Mouse (Mus musculus) forebrain, embryonic 15.5 days (tissue): ENCODE data around the gene Cpa2. TPM values are rescaled to one million over a fixed set of nuclear protein-coding genes. Genes with fewer than 3 reads are reported as not detected.

Source experiments
- ATAC-seq: fragments of 200-750 bp; cut with Nextera tagmentation; replicated peaks from 2 replicates; pipeline ENCODE4 v1.8.0; 2017; ENCODE audit warnings: mild to moderate bottlenecking, moderate TSS enrichment, moderate library complexity
- H3K27ac ChIP-seq: fragments of 300-500 bp; sonication (generic); replicated peaks from 2 replicates; pipeline ENCODE4 v1.5.1; 2015; ENCODE audit warnings: mild to moderate bottlenecking, inconsistent platforms
- H3K27me3 ChIP-seq: fragments of 300-500 bp; sonication (generic); 2 replicates; pipeline ENCODE4 v1.6.1; 2015; ENCODE audit warnings: inconsistent platforms
- H3K36me3 ChIP-seq: fragments of 300-500 bp; sonication (generic); 2 replicates; pipeline ENCODE4 v1.6.1; 2015; ENCODE audit warnings: mild to moderate bottlenecking, inconsistent platforms
- H3K4me1 ChIP-seq: fragments of 300-500 bp; sonication (generic); 2 replicates; pipeline ENCODE4 v1.6.1; 2015; ENCODE audit warnings: inconsistent platforms
- H3K4me2 ChIP-seq: fragments of 300-500 bp; sonication (generic); replicated peaks from 2 replicates; pipeline ENCODE4 v1.6.1; 2015; ENCODE audit warnings: mild to moderate bottlenecking, inconsistent platforms
- H3K4me3 ChIP-seq: fragments of 300-500 bp; sonication (generic); 2 replicates; pipeline ENCODE4 v1.5.1; 2015; ENCODE audit warnings: mild to moderate bottlenecking, inconsistent platforms
- H3K9ac ChIP-seq: fragments of 300-500 bp; sonication (generic); replicated peaks from 2 replicates; pipeline ENCODE4 v1.6.1; 2015; ENCODE audit warnings: mild to moderate bottlenecking, inconsistent platforms
- H3K9me3 ChIP-seq: fragments of 300-500 bp; sonication (generic); 2 replicates; pipeline ENCODE4 v1.6.1; 2016; ENCODE audit warnings: inconsistent platforms
- WGBS: fragments of 180-500 bp; shearing (Covaris S2); methylation state at CpG from one replicate; pipeline ENCODE4 v1.1.7; 2015; ENCODE audit warnings: mixed read lengths; 5-methylcytosine and 5-hydroxymethylcytosine counted together
- polyA plus RNA-seq: library from polyadenylated mRNA; unstranded; fragments of >200 nt; fragmentation: Nextera tagmentation; extraction: Ambion mirVana; gene quantifications from 2 replicates; pipeline ENCODE4 v1.2.1, GENCODE M21; 2015

Cpa2 gene
- polyA plus RNA-seq, 1 experiment from 2014 or later = 5.3 TPM

DNA sequence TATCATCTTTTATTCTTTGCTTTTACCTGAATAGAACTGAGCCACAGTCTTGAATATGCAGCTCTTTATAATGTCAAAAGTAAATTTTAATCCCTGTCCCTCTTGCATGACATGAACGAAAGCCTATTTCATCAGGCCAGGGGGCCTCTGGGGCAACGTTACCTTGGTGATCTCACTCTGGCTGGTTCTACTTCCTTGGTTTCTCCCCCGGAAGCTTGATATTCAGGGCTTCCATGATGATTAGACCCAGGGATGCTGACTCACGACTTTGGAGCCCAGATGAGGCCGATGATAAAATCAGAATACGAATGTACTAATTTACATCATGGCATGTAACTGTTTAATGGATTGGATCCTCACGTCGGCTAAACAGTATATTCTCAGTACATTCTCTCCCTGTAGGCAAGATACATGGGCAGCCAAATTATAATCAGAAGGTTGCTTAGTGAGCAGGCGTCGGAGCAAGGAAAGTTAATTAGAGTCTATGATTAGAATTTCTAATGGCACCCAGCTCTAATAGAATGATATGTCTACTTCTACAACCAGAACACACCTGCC lies 51.1 kb downstream of the Cpa2 start:
- no peak overlapping the region for H3K9ac ChIP-seq
- no peaks in the 10 kb centered on the region for H3K36me3 ChIP-seq
- no peaks in the 10 kb centered on the region for H3K27me3 ChIP-seq
- H3K9me3 ChIP-seq = no peaks in the 10 kb centered on the region
- H3K4me1 ChIP-seq = no peaks in the 10 kb centered on the region
- H3K4me2 ChIP-seq = no peak overlapping the region
- no peak overlapping the region for H3K27ac ChIP-seq
- no peak overlapping the region for H3K4me3 ChIP-seq
- ATAC-seq = no peak
- WGBS = 65% methylated on average over 10 of the region's 10 CpGs

DNA sequence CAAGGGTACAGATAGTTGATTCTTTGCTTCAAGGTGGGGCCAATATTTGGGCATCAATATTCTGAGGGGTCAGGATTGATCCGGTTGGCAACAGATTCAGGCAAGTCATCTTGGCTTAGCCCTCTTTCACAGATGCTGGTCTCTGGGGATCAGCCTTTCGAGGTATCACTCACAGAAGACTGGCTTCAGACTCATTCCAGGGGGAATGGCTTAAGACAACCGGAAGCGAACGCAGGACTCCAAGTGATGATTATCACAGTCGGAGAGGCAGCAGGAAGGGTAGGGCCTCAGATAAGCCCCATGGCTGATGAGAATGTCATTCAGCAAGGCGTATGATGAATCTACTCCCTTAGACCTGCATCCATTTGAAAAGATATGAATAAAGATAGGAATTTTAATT lies 53.0 kb downstream of the Cpa2 start:
- WGBS = 94% methylated on average over 7 of the region's 7 CpGs
- Histone ChIP-seq H3K27ac (no peak overlapping the region), H3K4me1 (no peaks in the 10 kb centered on the region), H3K27me3 (no peaks in the 10 kb centered on the region), H3K9ac (no peak overlapping the region), H3K9me3 (no peaks in the 10 kb centered on the region), H3K4me3 (no peak overlapping the region), H3K4me2 (no peak overlapping the region), H3K36me3 (no peaks in the 10 kb centered on the region)
- ATAC-seq = no peak

DNA sequence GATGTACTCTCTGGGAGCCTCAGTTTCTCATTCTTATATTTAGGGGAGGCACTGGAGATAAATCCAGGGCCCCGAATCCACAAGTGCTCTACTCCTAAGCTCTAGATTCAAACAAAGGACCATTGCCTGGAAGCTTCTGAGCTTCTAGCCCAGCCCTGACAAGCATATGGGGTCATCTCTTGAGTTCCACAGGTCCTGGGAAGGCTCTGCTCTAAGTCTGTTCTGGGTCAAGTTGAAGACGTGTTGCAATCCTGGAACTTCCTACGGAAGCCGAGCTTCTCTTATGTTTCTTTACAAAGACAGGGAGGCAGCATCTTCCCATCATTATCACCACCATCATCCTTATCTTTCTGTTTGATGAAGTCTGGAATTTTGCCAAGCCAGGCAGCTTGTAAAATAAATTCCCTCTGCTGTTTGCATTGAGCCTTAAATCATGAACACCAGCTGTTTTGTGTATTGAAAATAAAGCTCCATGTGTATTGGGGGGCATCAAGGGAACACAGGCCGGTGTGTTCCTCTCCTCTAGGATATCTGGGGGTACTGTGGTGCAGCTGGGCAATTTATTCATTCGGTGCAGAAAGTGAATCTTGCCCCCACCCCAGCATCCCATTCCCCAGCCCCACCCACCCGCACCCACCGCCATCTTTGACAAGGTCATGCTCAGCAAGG lies 55.0 kb downstream of the Cpa2 start:
- Histone ChIP-seq H3K9me3 (no peaks in the 10 kb centered on the region), H3K4me3 (no peak overlapping the region), H3K9ac (no peak overlapping the region), H3K27ac (no peak overlapping the region), H3K4me2 (no peak overlapping the region), H3K36me3 (no peaks in the 10 kb centered on the region), H3K4me1 (no peaks in the 10 kb centered on the region), H3K27me3 (no peaks in the 10 kb centered on the region)
- ATAC-seq = no peak
- 75% methylated on average over 8 of the region's 8 CpGs for WGBS

DNA sequence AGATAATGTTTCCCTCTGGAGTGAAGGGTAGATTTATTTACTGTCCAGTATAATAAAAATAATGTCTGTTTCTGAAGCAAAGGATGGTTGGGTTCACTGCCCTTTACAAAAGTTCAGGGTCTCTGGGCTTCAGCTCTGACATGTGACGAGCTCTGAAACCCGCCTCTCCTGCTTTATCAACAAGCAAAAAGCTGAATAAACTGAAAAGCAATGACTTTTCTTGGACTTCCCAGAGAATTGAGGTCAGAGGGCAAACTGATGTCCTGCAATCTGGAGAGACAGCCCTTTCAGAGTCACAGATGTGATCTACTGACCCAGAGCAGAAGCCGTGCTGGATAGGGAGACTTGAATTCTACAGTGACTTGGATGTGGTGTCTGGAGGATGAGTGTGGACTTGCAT lies 58.7 kb downstream of the Cpa2 start:
- H3K27me3 ChIP-seq = no peaks in the 10 kb centered on the region

DNA sequence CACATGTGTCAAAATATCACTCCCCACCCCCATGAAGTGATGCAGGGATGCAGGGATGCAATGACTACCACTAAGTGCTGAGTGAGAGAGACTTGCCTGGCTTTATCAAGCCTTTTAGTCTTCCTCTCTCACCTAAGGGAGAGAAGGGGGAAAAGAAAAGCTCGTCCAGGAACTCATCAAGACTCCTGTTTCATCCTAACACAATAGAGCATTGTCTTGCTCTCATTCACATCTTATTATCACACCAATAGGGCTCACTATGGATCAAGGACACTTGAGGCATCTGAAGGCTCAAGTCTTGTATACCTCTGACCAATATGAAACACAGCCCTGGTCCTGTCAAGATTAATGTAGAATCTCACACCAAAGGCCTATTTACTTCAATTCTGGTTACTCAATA lies 59.6 kb downstream of the Cpa2 start:
- no peak overlapping the region for H3K4me2 ChIP-seq
- no peaks in the 10 kb centered on the region for H3K4me1 ChIP-seq
- WGBS = 56% methylated on average over 1 of the region's 1 CpGs
- ATAC-seq = no peak
- no peak overlapping the region for H3K27ac ChIP-seq
- no peaks in the 10 kb centered on the region for H3K27me3 ChIP-seq
- H3K9ac ChIP-seq = no peak overlapping the region
- H3K36me3 ChIP-seq = no peaks in the 10 kb centered on the region
- H3K9me3 ChIP-seq = no peaks in the 10 kb centered on the region
- H3K4me3 ChIP-seq = no peak overlapping the region

More for the DNA sequence above, 58.7 kb downstream of the Cpa2 start:
- no peak overlapping the region for H3K4me3 ChIP-seq
- H3K4me1 ChIP-seq = no peaks in the 10 kb centered on the region
- no peak overlapping the region for H3K9ac ChIP-seq
- 88% methylated on average over 3 of the region's 3 CpGs for WGBS
- no peaks in the 10 kb centered on the region for H3K36me3 ChIP-seq
- no peaks in the 10 kb centered on the region for H3K9me3 ChIP-seq
- no peak for ATAC-seq
- H3K4me2 ChIP-seq = no peak overlapping the region
- no peak overlapping the region for H3K27ac ChIP-seq

DNA sequence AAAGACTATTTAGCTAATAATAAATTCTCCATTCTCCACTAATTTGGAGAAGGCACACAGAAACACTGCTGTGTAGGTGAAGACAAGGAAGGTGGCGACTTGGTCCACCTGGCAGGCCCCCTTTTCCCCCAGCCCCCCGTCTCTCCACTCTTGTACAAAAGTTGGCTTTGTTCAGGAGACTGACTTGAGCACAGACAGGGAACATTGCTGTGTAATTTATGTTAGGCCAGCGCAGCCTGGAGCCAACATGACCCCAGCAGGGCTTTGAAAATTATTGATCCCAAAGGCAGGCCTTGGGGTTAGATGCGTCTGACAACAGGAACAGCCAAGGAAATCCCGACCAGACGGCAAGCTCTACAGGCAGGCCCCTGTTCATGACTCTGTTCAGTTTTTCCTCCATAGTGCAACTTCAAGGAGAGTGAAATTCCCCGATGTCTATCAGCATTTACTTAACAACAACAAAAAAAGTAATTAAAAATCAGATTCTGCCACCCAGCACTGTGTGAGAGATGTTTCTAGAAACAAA lies 63.0 kb downstream of the Cpa2 start:
- ATAC-seq = no peak
- Histone ChIP-seq H3K9ac (no peak overlapping the region), H3K27ac (no peak overlapping the region), H3K36me3 (no peaks in the 10 kb centered on the region), H3K4me3 (no peak overlapping the region), H3K4me2 (no peak overlapping the region), H3K4me1 (no peaks in the 10 kb centered on the region), H3K9me3 (no peaks in the 10 kb centered on the region), H3K27me3 (no peaks in the 10 kb centered on the region)
- WGBS = 76% methylated on average over 7 of the region's 7 CpGs

DNA sequence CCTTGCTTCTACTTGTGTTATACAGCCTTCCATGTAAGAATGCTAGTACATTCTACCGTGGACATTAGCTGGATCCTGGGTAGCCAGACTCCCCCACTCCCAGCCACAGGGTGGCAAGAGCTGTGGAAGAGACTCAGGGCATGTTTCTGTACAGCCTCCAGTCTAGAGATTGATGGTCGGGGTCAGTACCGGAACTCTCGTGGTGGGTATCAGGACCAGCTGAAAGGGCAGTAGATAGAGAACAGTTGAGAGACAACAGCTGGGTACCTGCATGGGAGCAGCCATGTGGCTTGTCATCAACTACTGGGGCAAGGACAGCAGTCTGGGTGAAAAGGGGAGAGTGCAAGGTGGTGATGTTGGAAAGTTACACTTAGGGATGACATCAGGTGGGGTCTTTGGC lies 63.7 kb downstream of the Cpa2 start:
- H3K36me3 ChIP-seq = no peaks in the 10 kb centered on the region
- no peak overlapping the region for H3K4me2 ChIP-seq
- no peak overlapping the region for H3K9ac ChIP-seq
- no peaks in the 10 kb centered on the region for H3K9me3 ChIP-seq
- no peak overlapping the region for H3K4me3 ChIP-seq
- no peak for ATAC-seq
- no peaks in the 10 kb centered on the region for H3K27me3 ChIP-seq
- H3K27ac ChIP-seq = no peak overlapping the region
- H3K4me1 ChIP-seq = no peaks in the 10 kb centered on the region
- WGBS = 90% methylated on average over 4 of the region's 4 CpGs

DNA sequence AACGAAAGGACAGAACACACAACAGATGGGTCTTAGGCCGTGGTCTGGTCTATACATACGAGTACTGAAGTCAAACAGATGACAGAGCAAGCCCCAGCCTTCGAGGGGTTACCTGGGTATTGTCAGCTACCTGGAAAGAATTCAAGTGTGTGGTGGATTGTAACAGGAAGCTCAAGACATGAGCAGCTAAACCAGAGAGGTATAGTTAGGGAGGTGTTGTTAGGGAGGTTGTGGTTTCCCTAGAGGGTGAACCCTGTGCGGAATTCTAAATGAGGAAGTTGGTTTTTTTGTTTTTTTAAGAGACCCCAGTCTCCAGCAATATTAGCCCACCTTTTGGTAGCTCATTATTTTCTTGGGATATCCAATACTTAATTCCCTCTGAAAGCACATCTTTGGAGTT lies 64.3 kb downstream of the Cpa2 start:
- WGBS = 88% methylated on average over 5 of the region's 5 CpGs
- no peak overlapping the region for H3K4me2 ChIP-seq
- H3K27me3 ChIP-seq = no peaks in the 10 kb centered on the region
- H3K9me3 ChIP-seq = no peaks in the 10 kb centered on the region
- H3K36me3 ChIP-seq = no peaks in the 10 kb centered on the region
- no peak overlapping the region for H3K9ac ChIP-seq
- no peak for ATAC-seq
- H3K4me3 ChIP-seq = no peak overlapping the region
- H3K4me1 ChIP-seq = 0 out of 2 replicates have a peak, but pooled peaks cover 2% of the 10 kb centered on the region
- no peak overlapping the region for H3K27ac ChIP-seq

DNA sequence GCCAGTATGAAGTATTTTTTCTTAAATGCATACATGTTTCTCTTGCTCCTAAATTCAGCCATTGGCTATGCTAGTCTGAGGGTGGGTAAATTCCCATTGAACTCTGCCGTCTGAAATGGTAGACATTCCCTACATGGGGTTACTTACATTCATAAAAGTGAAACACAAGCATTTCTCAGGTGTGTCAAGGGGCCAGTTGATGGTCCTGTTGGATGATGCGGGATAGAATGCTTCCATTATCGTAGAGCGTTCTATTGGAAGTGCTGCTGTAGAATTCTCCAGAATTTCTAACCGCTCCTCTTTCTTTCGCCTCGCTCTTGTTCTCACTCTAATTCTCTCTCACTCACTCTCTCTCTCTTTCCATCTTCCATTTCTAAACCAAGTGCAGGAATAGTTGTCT lies 69.3 kb downstream of the Cpa2 start, which contains the start of gene Cpa5:
TSS of gene Cpa5 (plus strand) at position 301 of the 400 bp plus-strand sequence.
- no peak within 1 kb of the TSS for H3K27ac ChIP-seq
- H3K9me3 ChIP-seq = no peaks in the 10 kb centered on the region
- peaks cover 16% of the 10 kb centered on the region for H3K4me1 ChIP-seq
- H3K9ac ChIP-seq = no peak within 1 kb of the TSS
- ATAC-seq = no peak
- H3K27me3 ChIP-seq = no peaks in the 10 kb centered on the region
- no peaks in the 10 kb centered on the region for H3K36me3 ChIP-seq
- no peak within 1 kb of the TSS for H3K4me3 ChIP-seq
- H3K4me2 ChIP-seq = no peak within 1 kb of the TSS
- 57% methylated on average over 7 of the region's 7 CpGs for WGBS

DNA sequence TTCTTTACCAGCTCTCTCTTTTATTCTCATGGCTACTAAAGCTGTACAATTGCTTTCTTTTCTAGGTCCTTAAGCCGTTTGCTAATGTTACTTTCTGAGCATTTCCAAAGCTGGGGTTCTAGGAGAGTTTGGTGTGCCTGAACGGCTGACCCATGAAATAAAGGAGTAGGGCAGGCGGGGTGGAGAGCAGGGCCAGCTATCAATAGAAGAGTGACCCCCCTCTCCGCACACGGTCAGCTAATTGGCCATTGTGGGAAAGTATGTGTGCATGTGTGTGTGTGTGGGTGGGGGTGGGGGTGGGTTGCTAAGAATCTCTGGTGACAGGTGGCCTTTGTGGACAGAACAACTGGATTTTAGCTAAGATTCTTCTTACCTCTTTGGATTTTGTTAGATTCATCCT lies 69.8 kb downstream of the Cpa2 start:
- H3K9me3 ChIP-seq = no peaks in the 10 kb centered on the region
- H3K4me2 ChIP-seq = no peak overlapping the region
- no peak overlapping the region for H3K27ac ChIP-seq
- H3K9ac ChIP-seq = no peak overlapping the region
- no peaks in the 10 kb centered on the region for H3K27me3 ChIP-seq
- H3K4me3 ChIP-seq = no peak overlapping the region
- no peaks in the 10 kb centered on the region for H3K36me3 ChIP-seq
- H3K4me1 ChIP-seq = peaks cover 20% of the 10 kb centered on the region
- no peak for ATAC-seq
- WGBS = 21% methylated on average over 5 of the region's 5 CpGs
